Mouse (Mus musculus): Measurements from ENCODE around the gene Ambra1. TPM values are rescaled to one million over a fixed set of nuclear protein-coding genes. Genes with fewer than 3 reads are reported as not detected.

Ambra1 gene
- polyA plus RNA-seq, 1 experiment from 2014 or later = 21.0 TPM

DNA sequence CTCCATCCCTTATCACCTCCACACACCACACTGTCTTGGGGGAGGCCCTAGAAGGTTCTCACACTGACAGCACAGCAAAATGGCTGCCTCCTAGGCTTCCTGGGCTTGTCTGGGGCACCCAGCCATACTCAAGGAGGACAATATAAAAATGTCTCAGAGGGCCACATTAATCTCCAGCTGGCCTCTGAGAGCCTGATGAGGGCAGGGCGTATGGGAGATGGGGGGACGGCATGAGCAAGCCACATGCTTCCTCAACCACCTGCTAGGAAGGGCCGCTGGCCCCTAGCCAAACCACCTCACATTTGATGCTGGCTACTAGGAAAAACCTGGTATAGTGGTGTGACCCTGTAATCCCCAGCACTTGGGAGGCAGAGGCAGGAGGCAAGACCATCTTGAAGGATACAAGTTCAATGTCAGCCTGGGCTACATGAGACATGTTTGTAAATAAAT is 218.9 kb downstream of the Ambra1 start:
- Histone ChIP-seq H3K36me3 (no peaks in the 10 kb centered on the region), H3K9ac (no peak overlapping the region), H3K9me3 (no peaks in the 10 kb centered on the region), H3K27ac (replicated peaks) (no peak overlapping the region), H3K4me2 (no peak overlapping the region), H3K4me3 (no peak overlapping the region), H3K27me3 (no peaks in the 10 kb centered on the region), H3K4me1 (replicated peaks) (peaks cover 68% of the 10 kb centered on the region)
- WGBS = 62% methylated on average over 3 of the region's 3 CpGs
- no peak for ATAC-seq (ENCODE audit: low read depth)

DNA sequence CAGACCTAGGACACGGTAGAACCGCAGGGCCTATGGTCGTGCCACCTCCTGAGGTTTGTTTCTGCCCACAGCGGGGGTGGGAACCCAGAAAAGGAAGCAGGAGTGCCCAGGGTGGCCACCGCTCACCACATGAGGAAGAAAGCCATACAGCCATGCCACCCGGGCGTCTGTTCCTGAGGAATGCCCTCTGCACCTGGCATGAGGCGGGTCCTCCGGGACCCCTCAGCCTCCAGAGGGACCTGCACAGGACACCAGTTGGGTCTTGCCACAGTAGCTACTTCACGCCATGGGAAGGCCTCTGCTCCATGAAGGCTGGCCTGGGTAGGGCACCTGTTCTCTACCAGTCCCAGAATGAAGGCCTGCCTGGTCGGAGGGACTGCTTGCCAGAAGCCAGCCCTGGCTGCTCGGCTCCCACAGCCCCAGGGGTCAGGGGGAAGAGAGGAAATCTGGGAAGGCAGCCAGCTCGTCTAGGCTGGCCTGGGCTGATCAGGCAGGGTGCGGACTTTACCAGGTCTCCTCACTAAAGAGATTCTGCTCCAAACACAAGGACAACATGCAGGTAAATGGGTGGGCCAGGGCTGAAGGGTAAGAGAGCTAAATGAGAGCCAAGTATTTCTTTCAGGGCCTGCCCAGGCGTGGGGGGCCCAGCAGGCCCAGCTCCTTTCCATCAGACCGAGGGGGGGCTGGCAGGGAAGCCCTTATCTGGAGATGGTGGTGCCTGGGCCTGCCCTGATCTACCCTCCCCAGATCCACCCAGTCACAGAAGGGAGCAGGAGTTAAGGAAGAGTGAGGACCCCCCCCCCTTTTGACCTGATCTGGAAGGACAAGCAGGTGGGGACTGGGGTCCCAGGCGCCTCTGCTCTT is 219.7 kb downstream of the Ambra1 start:
- no peaks in the 10 kb centered on the region for H3K9me3 ChIP-seq
- ATAC-seq (ENCODE audit: low read depth) = peak; percentile 22; the same call in 1 of the 2 replicates
- H3K27ac ChIP-seq (replicated peaks) = peak overlapping the region; percentile 76
- peaks cover 71% of the 10 kb centered on the region for H3K4me1 ChIP-seq (replicated peaks)
- H3K36me3 ChIP-seq = no peaks in the 10 kb centered on the region
- H3K4me3 ChIP-seq = 0 out of 2 replicates have a peak overlapping the region, but pooled peaks have one; percentile 6
- no peaks in the 10 kb centered on the region for H3K27me3 ChIP-seq
- peak overlapping the region; percentile 62 for H3K9ac ChIP-seq
- WGBS = 63% methylated on average over 17 of the region's 17 CpGs
- H3K4me2 ChIP-seq = peak overlapping the region; percentile 42

- Histone ChIP-seq H3K4me2 (peak overlapping the region; percentile 42), H3K9ac (peak overlapping the region; percentile 62), H3K27ac (replicated peaks) (peak overlapping the region; percentile 76), H3K9me3 (no peaks in the 10 kb centered on the region), H3K27me3 (no peaks in the 10 kb centered on the region), H3K36me3 (no peaks in the 10 kb centered on the region), H3K4me3 (0 out of 2 replicates have a peak overlapping the region, but pooled peaks have one; percentile 6), H3K4me1 (replicated peaks) (peaks cover 73% of the 10 kb centered on the region)
- WGBS = 12% methylated on average over 15 of the region's 15 CpGs
- peak; percentile 41 for ATAC-seq (ENCODE audit: low read depth)
These were observed 220.5 kb downstream of the Ambra1 start for GRCm38 (mm10) chr2:91950275-91951085.

DNA sequence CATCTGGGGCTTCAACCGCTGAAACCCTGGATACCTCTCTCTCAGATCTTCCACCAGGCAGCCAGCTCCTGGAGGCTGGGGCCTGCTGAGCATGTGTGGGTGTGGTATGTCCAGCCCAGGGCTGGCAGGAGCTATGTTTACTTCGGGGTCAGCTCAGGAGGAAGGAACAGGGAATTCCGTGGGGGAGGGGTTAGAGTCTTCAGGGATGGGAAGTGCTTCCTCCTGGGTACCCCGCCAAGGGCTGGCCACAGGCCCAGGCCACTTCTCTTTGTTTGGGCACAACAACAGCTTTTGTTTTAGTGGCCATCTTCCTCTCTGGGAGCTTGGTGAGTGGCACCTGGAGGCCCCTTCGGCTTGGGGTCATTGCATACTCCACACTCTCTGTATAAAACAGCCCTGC is 223.9 kb downstream of the Ambra1 start:
- Histone ChIP-seq H3K36me3 (no peaks in the 10 kb centered on the region), H3K4me2 (no peak overlapping the region), H3K9me3 (no peaks in the 10 kb centered on the region), H3K4me3 (no peak overlapping the region), H3K9ac (no peak overlapping the region), H3K27ac (replicated peaks) (peak overlapping the region; percentile 28), H3K27me3 (no peaks in the 10 kb centered on the region), H3K4me1 (replicated peaks) (peaks cover 61% of the 10 kb centered on the region)
- 22% methylated on average over 5 of the region's 5 CpGs for WGBS
- no peak for ATAC-seq (ENCODE audit: low read depth)

DNA sequence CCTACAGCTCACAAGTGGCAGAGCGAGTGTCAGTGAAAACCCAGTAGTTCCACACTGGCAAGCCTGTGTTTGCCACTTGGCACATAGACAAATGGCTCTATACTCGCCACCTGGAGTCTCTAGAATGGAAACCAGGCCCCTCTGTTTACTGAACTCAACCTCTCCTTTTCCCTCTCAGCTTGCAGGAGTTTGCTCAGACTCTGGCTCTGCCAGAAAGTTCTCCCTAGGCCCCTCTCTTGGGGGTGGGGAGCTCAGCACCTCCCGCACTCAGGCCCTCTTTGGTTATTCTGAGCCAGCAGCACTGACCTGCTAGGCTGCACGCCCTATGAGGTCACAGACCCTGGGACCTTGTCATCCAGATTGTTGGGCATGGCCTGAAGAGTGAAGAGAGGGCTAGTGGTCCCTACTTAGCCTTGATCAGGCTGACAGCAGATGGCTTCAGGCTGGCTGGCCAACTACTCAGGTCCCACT is 225.2 kb downstream of the Ambra1 start:
- peaks cover 61% of the 10 kb centered on the region for H3K4me1 ChIP-seq (replicated peaks)
- H3K4me2 ChIP-seq = no peak overlapping the region
- H3K27ac ChIP-seq (replicated peaks) = no peak overlapping the region
- WGBS = 81% methylated on average over 4 of the region's 4 CpGs
- no peaks in the 10 kb centered on the region for H3K36me3 ChIP-seq
- H3K9me3 ChIP-seq = no peaks in the 10 kb centered on the region
- no peak overlapping the region for H3K9ac ChIP-seq
- H3K4me3 ChIP-seq = no peak overlapping the region
- no peak for ATAC-seq (ENCODE audit: low read depth)
- no peaks in the 10 kb centered on the region for H3K27me3 ChIP-seq

- Histone ChIP-seq H3K9me3 (no peaks in the 10 kb centered on the region), H3K9ac (no peak overlapping the region), H3K27me3 (no peaks in the 10 kb centered on the region), H3K36me3 (no peaks in the 10 kb centered on the region), H3K4me2 (no peak overlapping the region), H3K27ac (replicated peaks) (no peak overlapping the region), H3K4me3 (no peak overlapping the region), H3K4me1 (replicated peaks) (peaks cover 59% of the 10 kb centered on the region)
- ATAC-seq (ENCODE audit: low read depth) = no peak
- WGBS = 91% methylated on average over 6 of the region's 6 CpGs
These were observed 225.9 kb downstream of the Ambra1 start for GRCm38 (mm10) chr2:91955875-91956274.

DNA sequence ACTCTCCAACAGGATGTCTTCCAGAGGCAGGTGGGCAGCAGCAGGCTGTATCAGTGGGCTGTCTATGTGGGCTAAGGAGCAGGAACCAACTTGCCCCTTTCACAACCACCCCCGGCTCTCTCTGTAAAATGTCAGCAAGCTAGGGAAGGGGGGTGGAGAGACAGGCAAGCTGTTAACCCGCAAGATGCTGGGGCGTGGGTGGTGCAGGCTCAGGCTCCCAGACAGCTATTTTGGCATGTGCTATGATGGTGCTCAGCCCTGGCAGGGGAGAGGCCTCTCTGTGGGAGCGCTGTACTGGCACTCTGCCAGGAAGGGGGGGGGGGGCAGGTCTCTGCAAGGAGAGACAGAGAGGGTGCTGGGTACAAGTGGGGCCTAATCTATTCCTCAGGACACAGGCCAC is 227.2 kb downstream of the Ambra1 start:
- H3K4me1 ChIP-seq (replicated peaks) = peaks cover 70% of the 10 kb centered on the region
- no peak overlapping the region for H3K4me2 ChIP-seq
- H3K27me3 ChIP-seq = no peaks in the 10 kb centered on the region
- ATAC-seq (ENCODE audit: low read depth) = peak; percentile 64
- 35% methylated on average over 4 of the region's 4 CpGs for WGBS
- H3K9me3 ChIP-seq = no peaks in the 10 kb centered on the region
- no peaks in the 10 kb centered on the region for H3K36me3 ChIP-seq
- H3K4me3 ChIP-seq = no peak overlapping the region
- no peak overlapping the region; the same call in 1 of the 2 replicates for H3K9ac ChIP-seq
- peak overlapping the region; percentile 49; the same call in 1 of the 2 replicates for H3K27ac ChIP-seq (replicated peaks)

GRCm38 (mm10) chr2:91958049-91958448 is 228.1 kb downstream of the Ambra1 start:
- no peak overlapping the region for H3K9ac ChIP-seq
- H3K4me2 ChIP-seq = no peak overlapping the region
- no peak overlapping the region for H3K27ac ChIP-seq (replicated peaks)
- H3K36me3 ChIP-seq = no peaks in the 10 kb centered on the region
- H3K27me3 ChIP-seq = no peaks in the 10 kb centered on the region
- peaks cover 79% of the 10 kb centered on the region for H3K4me1 ChIP-seq (replicated peaks)
- 86% methylated on average over 8 of the region's 8 CpGs for WGBS
- ATAC-seq (ENCODE audit: low read depth) = no peak
- H3K4me3 ChIP-seq = no peak overlapping the region
- no peaks in the 10 kb centered on the region for H3K9me3 ChIP-seq

DNA sequence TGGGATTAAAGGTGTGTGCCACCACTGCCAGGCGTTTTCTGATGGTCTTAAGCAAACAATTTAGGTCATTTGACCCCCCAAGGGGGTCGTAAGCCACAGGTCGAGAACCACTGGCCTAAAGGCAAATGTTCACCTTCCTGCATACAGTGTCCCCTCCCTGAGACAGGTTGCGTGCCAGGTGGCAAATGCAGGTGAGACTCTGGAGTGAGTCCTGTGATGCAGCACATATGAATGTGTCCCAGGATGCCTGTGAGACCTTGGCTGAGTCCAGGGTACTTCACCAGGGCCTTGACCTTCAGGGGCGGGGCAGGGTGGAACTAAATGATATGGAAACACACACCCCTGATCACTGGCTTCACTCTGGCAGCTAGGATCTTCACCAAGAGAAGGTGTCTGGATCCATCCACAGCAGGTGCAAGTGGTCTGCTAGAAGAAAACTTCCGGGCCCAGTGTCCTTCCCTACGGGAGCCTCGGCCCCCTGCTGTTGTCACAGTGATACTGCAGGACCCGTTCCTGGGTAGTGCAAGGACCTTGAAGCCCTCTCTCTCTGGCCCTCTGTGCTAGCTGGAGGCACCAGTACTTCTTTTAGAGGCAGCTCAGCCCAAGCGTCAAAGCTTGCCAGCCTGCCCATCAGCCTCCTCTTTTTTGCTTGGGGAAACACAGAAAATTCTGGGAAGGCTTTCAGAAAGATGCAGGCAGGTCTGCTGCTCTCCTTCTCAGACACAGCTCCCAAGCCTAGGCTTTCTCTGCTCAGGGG is 228.9 kb downstream of the Ambra1 start:
- H3K27me3 ChIP-seq = no peaks in the 10 kb centered on the region
- WGBS = 49% methylated on average over 10 of the region's 10 CpGs
- no peak for ATAC-seq (ENCODE audit: low read depth)
- no peaks in the 10 kb centered on the region for H3K36me3 ChIP-seq
- H3K9ac ChIP-seq = 0 out of 2 replicates have a peak overlapping the region, but pooled peaks have one; percentile 12
- H3K4me1 ChIP-seq (replicated peaks) = peaks cover 72% of the 10 kb centered on the region
- H3K4me2 ChIP-seq = no peak overlapping the region
- H3K9me3 ChIP-seq = no peaks in the 10 kb centered on the region
- H3K27ac ChIP-seq (replicated peaks) = no peak overlapping the region
- H3K4me3 ChIP-seq = no peak overlapping the region

- Histone ChIP-seq H3K27ac (replicated peaks) (no peak overlapping the region), H3K9ac (no peak overlapping the region)
- ATAC-seq (ENCODE audit: low read depth) = no peak
These were observed 229.8 kb downstream of the Ambra1 start for GRCm38 (mm10) chr2:91959544-91960410.

GRCm38 (mm10) chr2:91960459-91960858 is 230.5 kb downstream of the Ambra1 start:
- no peaks in the 10 kb centered on the region for H3K36me3 ChIP-seq
- no peaks in the 10 kb centered on the region for H3K9me3 ChIP-seq
- no peak for ATAC-seq (ENCODE audit: low read depth)
- peaks cover 63% of the 10 kb centered on the region for H3K4me1 ChIP-seq (replicated peaks)
- no peak overlapping the region for H3K27ac ChIP-seq (replicated peaks)
- H3K27me3 ChIP-seq = peaks cover 4% of the 10 kb centered on the region; the same call in 1 of the 2 replicates
- H3K4me3 ChIP-seq = no peak overlapping the region
- 84% methylated on average over 5 of the region's 5 CpGs for WGBS
- H3K4me2 ChIP-seq = no peak overlapping the region
- H3K9ac ChIP-seq = no peak overlapping the region

More at GRCm38 (mm10) chr2:91959544-91960410, 229.8 kb downstream of the Ambra1 start:
- H3K9me3 ChIP-seq = no peaks in the 10 kb centered on the region
- H3K27me3 ChIP-seq = no peaks in the 10 kb centered on the region; the same call in 1 of the 2 replicates
- no peaks in the 10 kb centered on the region for H3K36me3 ChIP-seq
- H3K4me3 ChIP-seq = no peak overlapping the region
- H3K4me2 ChIP-seq = no peak overlapping the region
- peaks cover 66% of the 10 kb centered on the region for H3K4me1 ChIP-seq (replicated peaks)
- WGBS = 65% methylated on average over 11 of the region's 11 CpGs
